Mouse (Mus musculus) heart, embryonic 14.5 days (tissue): ENCODE data around the gene Snai1. TPM values are rescaled to one million over a fixed set of nuclear protein-coding genes. Genes with fewer than 3 reads are reported as not detected.

ENCODE experiments used
- ATAC-seq: fragments of 200-750 bp; cut with Nextera tagmentation; 2 replicates; pipeline ENCODE4 v1.8.0; 2017; ENCODE audit warnings: low read depth, moderate TSS enrichment; ENCODE audit not compliant: insufficient number of reproducible peaks, insufficient read depth, low FRiP score
- H3K27ac ChIP-seq, 2 experiments: fragments of 200-500 bp in 1 of 2; fragments of 300-500 bp in 1 of 2; sonication (generic) in 1 of 2; replicated peaks in 1 of 2; 2 replicates each; pipeline ENCODE4 v1.5.1; 2012 to 2014; ENCODE audit warnings: low read depth in 2 of 2, low read length in 2 of 2, control low read depth in 1 of 2, mild to moderate bottlenecking in 1 of 2, mixed read lengths in 1 of 2; ENCODE audit not compliant: control insufficient read depth in 1 of 2, insufficient read depth in 1 of 2
- H3K27me3 ChIP-seq: fragments of 300-500 bp; sonication (generic); 2 replicates; pipeline ENCODE4 v1.6.1; 2014; ENCODE audit warnings: mild to moderate bottlenecking, low read length, control low read depth; ENCODE audit not compliant: control insufficient read depth, insufficient read depth
- H3K36me3 ChIP-seq: fragments of 300-500 bp; sonication (generic); 2 replicates; pipeline ENCODE4 v1.6.1; 2014; ENCODE audit warnings: mild to moderate bottlenecking, control low read depth, low read length, mixed read lengths; ENCODE audit not compliant: control insufficient read depth, insufficient read depth
- H3K4me1 ChIP-seq, 2 experiments: fragments of 200-500 bp in 1 of 2; fragments of 300-500 bp in 1 of 2; sonication (generic) in 1 of 2; 2 replicates each; pipeline ENCODE4 v1.6.1; 2012 to 2014; ENCODE audit warnings: low read length in 2 of 2, control low read depth in 1 of 2, mixed read lengths in 1 of 2; ENCODE audit not compliant: control insufficient read depth in 2 of 2, insufficient read depth in 2 of 2
- H3K4me2 ChIP-seq: fragments of 300-500 bp; sonication (generic); 2 replicates; pipeline ENCODE4 v1.6.1; 2014; ENCODE audit warnings: mild to moderate bottlenecking, low read length
- H3K4me3 ChIP-seq, 2 experiments: fragments of 200-500 bp in 1 of 2; fragments of 300-500 bp in 1 of 2; sonication (generic) in 1 of 2; 2 replicates each; pipeline ENCODE4 v1.5.1; 2012 to 2014; ENCODE audit warnings: low read length in 2 of 2, mild to moderate bottlenecking in 2 of 2, control low read depth in 1 of 2, low read depth in 1 of 2, moderate library complexity in 1 of 2; ENCODE audit not compliant: control insufficient read depth in 1 of 2, insufficient read depth in 1 of 2
- H3K9ac ChIP-seq: fragments of 300-500 bp; sonication (generic); 2 replicates; pipeline ENCODE4 v1.6.1; 2014; ENCODE audit warnings: mild to moderate bottlenecking, low read length
- H3K9me3 ChIP-seq: fragments of 300-500 bp; sonication (generic); 2 replicates; pipeline ENCODE4 v1.6.1; 2016; ENCODE audit warnings: low read length, control low read depth; ENCODE audit not compliant: control insufficient read depth
- WGBS: fragments of 180-500 bp; shearing (Covaris S2); extraction: QIAGEN DNeasy Blood & Tissue Kit; methylation state at CpG from one replicate; pipeline ENCODE4 v1.1.7; 2014; 5-methylcytosine and 5-hydroxymethylcytosine counted together
- polyA plus RNA-seq: library from polyadenylated mRNA; unstranded; fragments of >200 nt; fragmentation: Nextera tagmentation; extraction: Ambion mirVana; gene quantifications from 2 replicates; pipeline ENCODE4 v1.2.1, GENCODE M21; 2014

Gene Snai1
- polyA plus RNA-seq, 1 experiment from 2014 or later: 11.8 TPM

- Histone ChIP-seq H3K4me3 (peak overlapping the region; percentile 44 to 55), H3K27me3 (peaks cover 13% of the 10 kb centered on the region), H3K4me1 (peaks cover 40 to 57% of the 10 kb centered on the region in 2 experiments), H3K36me3 (peaks cover 14% of the 10 kb centered on the region; the same call in 1 of the 2 replicates), H3K9ac (peak overlapping the region; percentile 71), H3K4me2 (peak overlapping the region; percentile 94), H3K27ac (peak overlapping the region; percentile 19 to 39), H3K9me3 (no peaks in the 10 kb centered on the region)
- WGBS: 40% methylated on average over 12 of the region's 12 CpGs
- no peak for ATAC-seq
These were observed 2.6 kb downstream of the Snai1 start for GRCm38 (mm10) chr2:167540477-167541110.

- H3K4me1 ChIP-seq: peaks cover 40 to 57% of the 10 kb centered on the region in 2 experiments
- peaks cover 11% of the 10 kb centered on the region for H3K27me3 ChIP-seq
- peak overlapping the region; percentile 19 to 39; a peak in 3 of 4 replicates for H3K27ac ChIP-seq
- no peaks in the 10 kb centered on the region for H3K9me3 ChIP-seq
- H3K36me3 ChIP-seq: peaks cover 14% of the 10 kb centered on the region; the same call in 1 of the 2 replicates
- 49% methylated on average over 6 of the region's 6 CpGs for WGBS
- H3K4me3 ChIP-seq: peak overlapping the region; percentile 44 to 55
- H3K9ac ChIP-seq: peak overlapping the region; percentile 71
- peak overlapping the region; percentile 94 for H3K4me2 ChIP-seq
- no peak for ATAC-seq
These were observed 3.3 kb downstream of the Snai1 start for GRCm38 (mm10) chr2:167541324-167541723.

GRCm38 (mm10) chr2:167541761-167542160 is 3.8 kb downstream of the Snai1 start:
- Histone ChIP-seq H3K27ac (peak overlapping the region in 1 of 2 experiments; percentile 40; a peak in 2 of 4 replicates), H3K9me3 (no peaks in the 10 kb centered on the region), H3K4me3 (peak overlapping the region in 1 of 2 experiments; percentile 55; a peak in 2 of 4 replicates), H3K27me3 (peaks cover 6% of the 10 kb centered on the region), H3K36me3 (peaks cover 14% of the 10 kb centered on the region; the same call in 1 of the 2 replicates), H3K4me2 (peak overlapping the region; percentile 94), H3K9ac (peak overlapping the region; percentile 71; the same call in 1 of the 2 replicates), H3K4me1 (peaks cover 42 to 57% of the 10 kb centered on the region in 2 experiments)
- 86% methylated on average over 12 of the region's 12 CpGs for WGBS
- no peak for ATAC-seq

- Histone ChIP-seq H3K36me3 (peaks cover 14% of the 10 kb centered on the region; the same call in 1 of the 2 replicates), H3K27ac (peak overlapping the region in 1 of 2 experiments; percentile 40; a peak in 2 of 4 replicates), H3K9ac (no peak overlapping the region), H3K27me3 (peaks cover under 1% of the 10 kb centered on the region; the same call in 1 of the 2 replicates), H3K4me2 (peak overlapping the region; percentile 94; the same call in 1 of the 2 replicates), H3K4me1 (peaks cover 40 to 54% of the 10 kb centered on the region in 2 experiments), H3K4me3 (no peak overlapping the region), H3K9me3 (no peaks in the 10 kb centered on the region)
- 78% methylated on average over 4 of the region's 4 CpGs for WGBS
- ATAC-seq: no peak
These were observed 4.4 kb downstream of the Snai1 start for GRCm38 (mm10) chr2:167542361-167542760.

GRCm38 (mm10) chr2:167543121-167544003 is 5.4 kb downstream of the Snai1 start:
- H3K27ac ChIP-seq: peak overlapping the region; percentile 72 to 78
- peak overlapping the region; percentile 10 for H3K9ac ChIP-seq
- no peaks in the 10 kb centered on the region for H3K27me3 ChIP-seq
- H3K9me3 ChIP-seq: no peaks in the 10 kb centered on the region
- ATAC-seq: peak; percentile 25; the same call in 1 of the 2 replicates
- 0 out of 2 replicates have a peak overlapping the region, but pooled peaks have one; percentile 0 for H3K4me2 ChIP-seq
- no peak overlapping the region for H3K4me3 ChIP-seq
- peaks cover 14% of the 10 kb centered on the region; the same call in 1 of the 2 replicates for H3K36me3 ChIP-seq
- 20% methylated on average over 16 of the region's 16 CpGs for WGBS
- H3K4me1 ChIP-seq: peaks cover 37 to 47% of the 10 kb centered on the region in 2 experiments

GRCm38 (mm10) chr2:167544004-167544356 is 6.0 kb downstream of the Snai1 start:
- Histone ChIP-seq H3K4me2 (no peak overlapping the region), H3K36me3 (peaks cover 14% of the 10 kb centered on the region; the same call in 1 of the 2 replicates), H3K27ac (peak overlapping the region; percentile 72 to 78), H3K9ac (peak overlapping the region; percentile 10), H3K27me3 (no peaks in the 10 kb centered on the region), H3K4me1 (peaks cover 37 to 46% of the 10 kb centered on the region in 2 experiments), H3K9me3 (no peaks in the 10 kb centered on the region), H3K4me3 (no peak overlapping the region)
- WGBS: 2% methylated on average over 4 of the region's 4 CpGs
- no peak for ATAC-seq

- Histone ChIP-seq H3K4me3 (no peak overlapping the region), H3K4me2 (no peak overlapping the region), H3K9me3 (no peaks in the 10 kb centered on the region), H3K9ac (peak overlapping the region; percentile 34; the same call in 1 of the 2 replicates), H3K27ac (peak overlapping the region; percentile 72 to 78), H3K27me3 (no peaks in the 10 kb centered on the region), H3K36me3 (peaks cover 14% of the 10 kb centered on the region; the same call in 1 of the 2 replicates), H3K4me1 (peaks cover 37 to 46% of the 10 kb centered on the region in 2 experiments)
- 72% methylated on average over 5 of the region's 5 CpGs for WGBS
- ATAC-seq: no peak
These were observed 6.5 kb downstream of the Snai1 start for GRCm38 (mm10) chr2:167544456-167544855.
